Mouse (Mus musculus) testis, adult 2 months (tissue): Measurements from ENCODE around the gene Acvr2b. TPM values are rescaled to one million over a fixed set of nuclear protein-coding genes. Genes with fewer than 3 reads are reported as not detected.

Experiments used
- H3K27ac ChIP-seq: fragments of 200-500 bp; 2 replicates; pipeline ENCODE4 v1.5.1; 2012; ENCODE audit warnings: low read depth, low read length; ENCODE audit not compliant: control insufficient read depth, insufficient read depth
- H3K27me3 ChIP-seq: fragments of 200-500 bp; 2 replicates; pipeline ENCODE4 v1.6.1; 2012; ENCODE audit warnings: mild to moderate bottlenecking, low read length, moderate library complexity; ENCODE audit not compliant: control insufficient read depth, insufficient read depth
- H3K36me3 ChIP-seq: fragments of 200-500 bp; 2 replicates; pipeline ENCODE4 v1.6.1; 2012; ENCODE audit warnings: mild to moderate bottlenecking, low read length; ENCODE audit not compliant: control insufficient read depth, insufficient read depth
- H3K4me1 ChIP-seq: fragments of 200-500 bp; 2 replicates; pipeline ENCODE4 v1.6.1; 2012; ENCODE audit warnings: low read length; ENCODE audit not compliant: control insufficient read depth, insufficient read depth
- H3K4me3 ChIP-seq: fragments of 200-500 bp; 2 replicates; pipeline ENCODE4 v1.5.1; 2012; ENCODE audit warnings: low read depth, mild to moderate bottlenecking, low read length, moderate library complexity, mixed read lengths; ENCODE audit not compliant: control insufficient read depth
- CTCF ChIP-seq: fragments of 200-500 bp; IDR thresholded peaks from 2 replicates; pipeline ENCODE4 v1.5.1; 2012; ENCODE audit warnings: low read depth, mild to moderate bottlenecking, inconsistent platforms, low read length, moderate library complexity; ENCODE audit not compliant: control insufficient read depth, insufficient read depth, insufficient replicate concordance
- POLR2A ChIP-seq: fragments of 200-500 bp; IDR thresholded peaks from 2 replicates; pipeline ENCODE4 v1.6.1; 2012; ENCODE audit warnings: low read depth, mild to moderate bottlenecking, inconsistent platforms, low read length, moderate library complexity; ENCODE audit not compliant: control insufficient read depth
- polyA plus RNA-seq: library from polyadenylated mRNA; depleted of rRNA; stranded (reverse); fragments of >200 nt; gene quantifications from 2 replicates; pipeline ENCODE4 v1.2.3, GENCODE M21; 2012; rRNA removed

Acvr2b gene
- polyA plus RNA-seq, 1 experiment, result 2.3 TPM

GRCm38 (mm10) chr9:119484420-119484819 lies 82.5 kb downstream of the Acvr2b start:
- Histone ChIP-seq H3K27me3 (no peaks in the 10 kb centered on the region), H3K4me3 (no peak overlapping the region), H3K27ac (no peak overlapping the region), H3K36me3 (no peaks in the 10 kb centered on the region), H3K4me1 (no peaks in the 10 kb centered on the region)
- no peak for TF ChIP-seq POLR2A
- TF ChIP-seq CTCF, result no peak

Other genes starting within 250 kb of the Acvr2b start
- 1.0 TPM in 2 replicates for gene Acaa1b, start 245.0 kb upstream of the Acvr2b start, polyA plus RNA-seq
- not detected in 2 replicates for gene Gm47289, start 243.0 kb upstream of the Acvr2b start, polyA plus RNA-seq
- gene Slc22a13, start 193.0 kb upstream of the Acvr2b start, polyA plus RNA-seq, result 0.07 TPM in 1 of 2 replicates, not detected in the other
- gene Oxsr1, start 79.7 kb upstream of the Acvr2b start, polyA plus RNA-seq, result 6.6 and 6.9 TPM in 2 replicates
- gene Acaa1a, start 62.4 kb upstream of the Acvr2b start, polyA plus RNA-seq, result 13.7 and 15.6 TPM in 2 replicates
- 13.0 and 14.8 TPM in 2 replicates for gene Myd88, start 60.7 kb upstream of the Acvr2b start, polyA plus RNA-seq
- 6.5 and 6.9 TPM in 2 replicates for gene Xylb, start 44.7 kb upstream of the Acvr2b start, polyA plus RNA-seq
- 342 and 379 TPM in 2 replicates for gene Slc22a14, start 36.6 kb upstream of the Acvr2b start, polyA plus RNA-seq
- gene Exog, start 42.8 kb downstream of the Acvr2b start, polyA plus RNA-seq, result 3.0 and 3.2 TPM in 2 replicates
- 0.70 and 0.79 TPM in 2 replicates for gene Scn5a, start 176.9 kb downstream of the Acvr2b start, polyA plus RNA-seq